Mouse (Mus musculus) hindbrain, embryonic 12.5 days (tissue): Measurements from ENCODE around the gene Ttyh3. TPM values are rescaled to one million over a fixed set of nuclear protein-coding genes. Genes with fewer than 3 reads are reported as not detected.
A peak's percentile ranks its signal among the peaks of the same experiment; 100 is the strongest.

Source experiments
- ATAC-seq: fragments of 200-750 bp; cut with Nextera tagmentation; 2 replicates; pipeline ENCODE4 v1.8.0; 2017; ENCODE audit warnings: moderate TSS enrichment; ENCODE audit not compliant: low FRiP score
- H3K27ac ChIP-seq: fragments of 300-500 bp; sonication (generic); 2 replicates; pipeline ENCODE4 v1.5.1; 2016; ENCODE audit warnings: mild to moderate bottlenecking
- H3K27me3 ChIP-seq: fragments of 300-500 bp; sonication (generic); 2 replicates; pipeline ENCODE4 v1.6.1; 2016; ENCODE audit warnings: mild to moderate bottlenecking
- H3K36me3 ChIP-seq: fragments of 300-500 bp; sonication (generic); 2 replicates; pipeline ENCODE4 v1.6.1; 2016; ENCODE audit warnings: mild to moderate bottlenecking
- H3K4me1 ChIP-seq: fragments of 300-500 bp; sonication (generic); 2 replicates; pipeline ENCODE4 v1.6.1; 2016
- H3K4me2 ChIP-seq: fragments of 300-500 bp; sonication (generic); replicated peaks from 2 replicates; pipeline ENCODE4 v1.6.1; 2016; ENCODE audit warnings: mild to moderate bottlenecking
- H3K4me3 ChIP-seq: fragments of 300-500 bp; sonication (generic); 2 replicates; pipeline ENCODE4 v1.5.1; 2016; ENCODE audit warnings: mild to moderate bottlenecking
- H3K9ac ChIP-seq: fragments of 300-500 bp; sonication (generic); 2 replicates; pipeline ENCODE4 v1.6.1; 2016; ENCODE audit warnings: mild to moderate bottlenecking, moderate library complexity
- H3K9me3 ChIP-seq: fragments of 300-500 bp; sonication (generic); replicated peaks from 2 replicates; pipeline ENCODE4 v1.6.1; 2016; ENCODE audit warnings: mild to moderate bottlenecking
- WGBS: fragments of 180-500 bp; shearing (Covaris S2); methylation state at CpG from one replicate; pipeline ENCODE4 v1.1.7; 2016; 5-methylcytosine and 5-hydroxymethylcytosine counted together
- polyA plus RNA-seq: library from polyadenylated mRNA; unstranded; fragments of >200 nt; fragmentation: Nextera tagmentation; extraction: Ambion mirVana; gene quantifications from 2 replicates; pipeline ENCODE4 v1.2.1, GENCODE M21; 2016

Gene Ttyh3
- polyA plus RNA-seq, 1 experiment from 2014 or later = 83.7 TPM

GRCm38 (mm10) chr5:140649101-140649667 is 353 bp upstream of the Ttyh3 start:
- peak overlapping the region; percentile 89 for H3K27ac ChIP-seq
- WGBS = 5% methylated on average over 26 of the region's 26 CpGs
- H3K36me3 ChIP-seq = peaks cover 14% of the 10 kb centered on the region
- no peaks in the 10 kb centered on the region for H3K27me3 ChIP-seq
- H3K4me2 ChIP-seq = peak overlapping the region; percentile 65
- peak overlapping the region; percentile 96 for H3K4me3 ChIP-seq
- H3K4me1 ChIP-seq = peaks cover 42% of the 10 kb centered on the region
- no peaks in the 10 kb centered on the region for H3K9me3 ChIP-seq
- H3K9ac ChIP-seq = peak overlapping the region; percentile 100
- ATAC-seq = peak; percentile 95

DNA sequence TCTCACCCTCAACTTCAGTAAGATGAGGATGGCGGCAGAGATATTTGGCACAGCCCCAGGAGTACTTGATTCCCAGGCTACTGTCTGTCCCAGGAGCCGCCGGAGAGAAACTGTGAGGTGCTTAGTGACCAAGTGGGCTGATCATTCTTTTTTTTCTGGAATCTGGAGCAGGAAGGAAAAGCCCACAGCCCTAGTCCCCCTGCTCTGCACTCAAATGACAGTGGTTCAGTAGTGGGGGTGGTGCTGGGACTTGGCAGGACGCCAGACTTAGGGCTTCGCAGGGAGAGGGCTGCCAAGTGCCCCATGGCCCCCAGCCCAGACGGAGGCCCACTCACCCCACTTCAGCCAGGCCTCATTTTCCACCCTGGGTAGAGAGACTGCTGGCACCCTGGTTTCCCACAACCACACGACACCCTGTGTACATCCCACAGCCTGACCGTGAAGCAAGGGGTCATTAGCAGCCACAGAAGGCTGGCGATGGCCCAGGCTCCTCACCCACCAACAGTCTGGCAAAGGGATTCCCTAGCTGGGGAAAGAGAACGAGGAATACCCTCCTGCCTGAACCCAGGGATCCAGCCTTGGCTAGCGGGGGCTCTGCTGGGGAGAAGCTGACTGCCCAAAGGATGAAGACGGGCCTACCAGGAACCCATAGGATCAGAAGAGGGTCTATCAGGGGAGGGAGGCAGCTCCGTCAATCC is 861 bp downstream of the Ttyh3 start:
- no peaks in the 10 kb centered on the region for H3K9me3 ChIP-seq
- H3K27ac ChIP-seq = peak overlapping the region; percentile 89
- peak overlapping the region; percentile 100 for H3K9ac ChIP-seq
- ATAC-seq = peak; percentile 36
- H3K4me1 ChIP-seq = peaks cover 46% of the 10 kb centered on the region
- H3K4me3 ChIP-seq = peak overlapping the region; percentile 96
- H3K36me3 ChIP-seq = peaks cover 24% of the 10 kb centered on the region
- 2% methylated on average over 13 of the region's 13 CpGs for WGBS
- peak overlapping the region; percentile 99 for H3K4me2 ChIP-seq
- no peaks in the 10 kb centered on the region for H3K27me3 ChIP-seq

DNA sequence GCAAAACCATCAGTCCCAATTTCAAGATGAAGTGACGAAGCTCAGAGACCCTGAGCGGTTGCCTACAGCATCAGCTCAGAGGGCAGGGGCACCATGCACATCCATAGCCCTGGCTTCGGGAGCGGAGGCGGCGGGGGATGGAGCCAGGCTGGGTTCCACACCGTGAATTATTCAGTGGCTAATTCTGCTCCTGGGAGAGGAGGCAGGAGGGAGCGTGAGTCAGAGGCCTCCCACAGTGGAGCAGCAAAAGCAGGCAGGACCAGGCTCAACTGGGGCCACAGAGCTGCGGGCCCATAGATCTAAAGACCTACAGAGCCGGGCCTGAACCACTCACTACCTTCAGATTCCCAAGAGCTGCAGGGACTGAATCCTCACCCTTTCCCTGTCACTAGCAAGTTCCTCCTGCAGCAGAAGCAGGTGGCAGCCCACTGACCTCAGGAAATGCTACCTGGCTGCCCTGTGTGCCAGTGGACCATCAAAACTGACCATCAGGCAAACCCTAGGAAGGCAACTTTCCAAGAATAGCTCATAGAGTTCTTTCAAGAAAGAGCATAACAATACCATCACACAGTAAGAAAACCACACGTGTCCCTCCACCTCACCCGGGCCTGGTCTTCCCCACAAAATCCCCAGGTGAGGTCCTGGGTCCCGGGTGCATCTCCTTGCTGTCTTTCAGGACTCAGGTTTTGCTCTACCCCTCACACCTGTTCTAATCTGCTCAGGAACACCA is 1.6 kb downstream of the Ttyh3 start:
- Histone ChIP-seq H3K9me3 (no peaks in the 10 kb centered on the region), H3K36me3 (peaks cover 24% of the 10 kb centered on the region), H3K27me3 (no peaks in the 10 kb centered on the region), H3K27ac (peak overlapping the region; percentile 89), H3K4me3 (peak overlapping the region; percentile 96), H3K4me2 (peak overlapping the region; percentile 99), H3K9ac (peak overlapping the region; percentile 100), H3K4me1 (peaks cover 52% of the 10 kb centered on the region)
- 41% methylated on average over 13 of the region's 13 CpGs for WGBS
- ATAC-seq = no peak

GRCm38 (mm10) chr5:140646171-140646570 is 2.7 kb downstream of the Ttyh3 start:
- H3K9ac ChIP-seq = peak overlapping the region; percentile 100
- 87% methylated on average over 6 of the region's 6 CpGs for WGBS
- no peak for ATAC-seq
- H3K27ac ChIP-seq = no peak overlapping the region
- peaks cover 24% of the 10 kb centered on the region for H3K36me3 ChIP-seq
- no peaks in the 10 kb centered on the region for H3K9me3 ChIP-seq
- H3K27me3 ChIP-seq = no peaks in the 10 kb centered on the region
- peak overlapping the region; percentile 99 for H3K4me2 ChIP-seq
- H3K4me3 ChIP-seq = peak overlapping the region; percentile 96
- peaks cover 63% of the 10 kb centered on the region for H3K4me1 ChIP-seq

DNA sequence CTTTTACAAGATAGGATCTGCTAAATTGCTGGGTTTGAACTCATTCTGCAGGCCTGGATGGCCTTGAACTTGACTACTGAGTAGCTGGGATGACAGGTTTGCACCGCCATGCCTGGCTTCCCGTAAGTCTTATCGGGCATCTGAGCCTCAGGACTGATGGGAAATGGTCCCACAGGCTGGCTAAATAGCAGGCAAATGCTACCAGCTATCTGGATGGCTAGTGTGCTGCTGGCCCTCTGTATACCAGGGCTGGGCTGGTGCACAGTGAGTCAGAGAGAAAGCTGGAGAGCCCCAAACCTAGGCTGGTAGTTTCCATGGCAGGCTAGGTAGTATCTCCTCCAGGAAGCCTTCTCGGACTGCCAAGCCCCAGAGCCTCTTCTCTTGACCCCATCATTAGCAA is 3.4 kb downstream of the Ttyh3 start:
- H3K36me3 ChIP-seq = peaks cover 24% of the 10 kb centered on the region
- ATAC-seq = no peak

DNA sequence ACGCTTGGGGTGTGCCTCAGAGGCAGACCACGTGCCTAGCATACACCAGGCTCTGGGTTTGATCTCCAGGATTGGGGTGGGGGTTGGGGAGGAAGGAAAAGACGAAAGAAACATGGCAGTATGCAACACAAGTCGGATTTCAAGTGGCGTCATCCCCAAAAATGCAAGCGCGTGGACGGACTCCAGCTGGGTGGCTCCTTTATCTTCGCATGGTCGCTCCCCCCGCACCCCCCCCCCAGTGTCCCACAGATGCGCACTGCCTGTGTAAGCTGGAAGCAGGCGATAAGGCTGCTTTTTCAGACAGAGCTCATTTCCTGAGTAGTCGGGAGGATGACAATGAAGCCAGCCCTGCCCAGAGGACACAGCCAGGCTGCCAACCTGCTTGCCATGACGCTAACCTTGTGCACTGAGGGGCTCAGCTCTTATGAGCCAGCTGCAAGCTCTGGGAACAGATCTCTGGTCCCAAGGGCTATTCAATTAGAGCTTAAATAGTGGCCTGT is 4.1 kb downstream of the Ttyh3 start:
- H3K4me2 ChIP-seq = peak overlapping the region; percentile 99
- no peak for ATAC-seq
- H3K27ac ChIP-seq = peak overlapping the region; percentile 66; the same call in 1 of the 2 replicates
- H3K4me3 ChIP-seq = 0 out of 2 replicates have a peak overlapping the region, but pooled peaks have one; percentile 3
- no peaks in the 10 kb centered on the region for H3K27me3 ChIP-seq
- peaks cover 73% of the 10 kb centered on the region for H3K4me1 ChIP-seq
- H3K9me3 ChIP-seq = no peaks in the 10 kb centered on the region
- peaks cover 30% of the 10 kb centered on the region for H3K36me3 ChIP-seq
- H3K9ac ChIP-seq = no peak overlapping the region; the same call in 1 of the 2 replicates
- WGBS = 80% methylated on average over 15 of the region's 15 CpGs

More for the DNA sequence above, 3.4 kb downstream of the Ttyh3 start:
- 92% methylated on average over 4 of the region's 4 CpGs for WGBS
- Histone ChIP-seq H3K9me3 (no peaks in the 10 kb centered on the region), H3K27me3 (no peaks in the 10 kb centered on the region), H3K27ac (0 out of 2 replicates have a peak overlapping the region, but pooled peaks have one; percentile 66), H3K4me1 (peaks cover 70% of the 10 kb centered on the region), H3K4me2 (peak overlapping the region; percentile 99), H3K9ac (peak overlapping the region; percentile 100), H3K4me3 (no peak overlapping the region; the same call in 1 of the 2 replicates)

- no peak for ATAC-seq
- no peak overlapping the region for H3K4me3 ChIP-seq
- H3K4me1 ChIP-seq = peaks cover 73% of the 10 kb centered on the region
- 85% methylated on average over 6 of the region's 6 CpGs for WGBS
- H3K27ac ChIP-seq = no peak overlapping the region
- 0 out of 2 replicates have a peak overlapping the region, but pooled peaks have one; percentile 99 for H3K4me2 ChIP-seq
- no peaks in the 10 kb centered on the region for H3K27me3 ChIP-seq
- no peaks in the 10 kb centered on the region for H3K9me3 ChIP-seq
- H3K36me3 ChIP-seq = peaks cover 33% of the 10 kb centered on the region
- H3K9ac ChIP-seq = no peak overlapping the region
These were observed 4.6 kb downstream of the Ttyh3 start for GRCm38 (mm10) chr5:140644263-140644662.

- ATAC-seq = no peak
- H3K4me2 ChIP-seq = peak overlapping the region; percentile 11; the same call in 1 of the 2 replicates
- no peak overlapping the region for H3K9ac ChIP-seq
- no peaks in the 10 kb centered on the region for H3K9me3 ChIP-seq
- no peak overlapping the region for H3K27ac ChIP-seq
- H3K4me1 ChIP-seq = peaks cover 73% of the 10 kb centered on the region
- peaks cover 46% of the 10 kb centered on the region for H3K36me3 ChIP-seq
- H3K27me3 ChIP-seq = no peaks in the 10 kb centered on the region
- WGBS = 78% methylated on average over 3 of the region's 3 CpGs
- H3K4me3 ChIP-seq = no peak overlapping the region
These were observed 6.8 kb downstream of the Ttyh3 start for GRCm38 (mm10) chr5:140642076-140642475.

- H3K4me1 ChIP-seq = peaks cover 68% of the 10 kb centered on the region
- peak overlapping the region; percentile 11; the same call in 1 of the 2 replicates for H3K4me2 ChIP-seq
- H3K27ac ChIP-seq = peak overlapping the region; percentile 50; the same call in 1 of the 2 replicates
- no peaks in the 10 kb centered on the region for H3K9me3 ChIP-seq
- no peak for ATAC-seq
- peaks cover 51% of the 10 kb centered on the region for H3K36me3 ChIP-seq
- H3K4me3 ChIP-seq = no peak overlapping the region
- H3K27me3 ChIP-seq = no peaks in the 10 kb centered on the region
- WGBS = 70% methylated on average over 10 of the region's 10 CpGs
- H3K9ac ChIP-seq = peak overlapping the region; percentile 42; the same call in 1 of the 2 replicates
These were observed 7.4 kb downstream of the Ttyh3 start for GRCm38 (mm10) chr5:140641254-140641928.

DNA sequence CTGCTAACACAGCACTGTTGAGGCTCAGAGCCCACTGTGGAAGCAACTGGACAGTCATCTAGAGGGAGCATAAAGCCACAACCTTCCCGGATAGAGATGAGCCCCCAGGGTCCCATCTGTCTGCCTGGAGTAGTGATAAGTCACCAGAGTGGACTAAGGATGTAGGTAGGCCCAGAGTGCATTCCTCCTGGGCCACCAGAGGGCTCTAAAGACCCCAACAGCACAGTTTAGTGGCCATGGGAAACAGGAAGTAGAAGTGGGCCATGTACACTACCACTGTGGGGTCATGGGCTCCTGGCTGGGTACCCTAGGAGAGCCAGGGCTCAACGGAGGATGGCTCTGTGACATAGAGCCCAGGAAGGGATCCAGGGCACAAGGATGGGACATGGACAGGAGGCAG is 8.0 kb downstream of the Ttyh3 start:
- no peak overlapping the region for H3K4me2 ChIP-seq
- ATAC-seq = no peak
- no peaks in the 10 kb centered on the region for H3K27me3 ChIP-seq
- H3K27ac ChIP-seq = peak overlapping the region; percentile 30; the same call in 1 of the 2 replicates
- no peak overlapping the region for H3K9ac ChIP-seq
- H3K9me3 ChIP-seq = no peaks in the 10 kb centered on the region
- H3K36me3 ChIP-seq = peaks cover 57% of the 10 kb centered on the region
- H3K4me3 ChIP-seq = no peak overlapping the region
- 71% methylated on average over 2 of the region's 2 CpGs for WGBS
- peaks cover 62% of the 10 kb centered on the region for H3K4me1 ChIP-seq

DNA sequence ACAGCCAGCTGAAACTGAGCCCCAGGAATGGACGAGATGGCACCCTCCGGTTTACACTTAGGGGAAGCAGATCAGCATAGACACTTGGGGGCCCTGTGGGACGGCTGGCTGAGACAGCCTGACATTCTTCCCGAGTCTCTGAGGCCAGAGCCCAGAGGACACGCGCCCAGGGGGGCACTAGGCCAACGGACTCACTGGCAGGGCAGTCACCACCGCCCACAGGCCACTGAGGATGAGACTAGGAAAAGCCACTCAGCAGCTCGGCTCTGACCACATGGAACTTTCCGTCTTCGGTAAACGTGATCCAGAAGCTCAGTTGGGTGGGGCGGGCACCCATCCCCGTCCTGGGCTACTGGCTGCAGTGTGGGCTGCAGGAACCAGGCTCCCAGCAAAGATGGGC is 9.0 kb downstream of the Ttyh3 start:
- Histone ChIP-seq H3K9ac (no peak overlapping the region; the same call in 1 of the 2 replicates), H3K4me3 (no peak overlapping the region), H3K4me1 (peaks cover 53% of the 10 kb centered on the region), H3K36me3 (peaks cover 59% of the 10 kb centered on the region), H3K9me3 (no peaks in the 10 kb centered on the region), H3K27me3 (no peaks in the 10 kb centered on the region), H3K4me2 (no peak overlapping the region), H3K27ac (no peak overlapping the region)
- 81% methylated on average over 14 of the region's 14 CpGs for WGBS
- ATAC-seq = no peak
